Mouse (Mus musculus): ENCODE data around the gene Rab9.

DNA sequence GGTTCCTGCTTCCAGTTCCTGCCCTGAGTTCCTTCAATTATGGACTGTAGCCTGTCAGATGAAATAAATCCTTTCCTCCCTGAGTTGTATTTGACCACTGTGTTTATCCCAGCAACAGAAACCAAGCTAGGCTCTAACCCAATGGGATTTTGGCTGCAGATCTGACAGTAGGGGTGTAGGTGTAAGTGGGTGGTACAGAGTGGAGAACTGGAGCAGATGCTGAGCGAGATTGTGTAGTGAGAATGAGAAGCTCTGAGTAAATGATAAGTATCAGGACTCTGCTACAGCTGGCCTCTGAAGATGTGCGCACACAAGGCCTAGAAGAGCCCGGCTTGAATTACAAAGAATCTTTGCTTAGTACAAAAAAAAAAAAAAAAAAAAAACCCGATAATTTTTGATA is 32.4 kb upstream of the Rab9 start:
- TF ChIP-seq EP300 (optimal IDR thresholded peaks at IDR 0.05) = no peak
- no peak for TF ChIP-seq CTCF (IDR thresholded peaks at IDR 0.05; ENCODE audit: low read depth)
